Mouse (Mus musculus) activated CD4-positive, CD25-positive, alpha-beta regulatory T cell, adult 9 weeks (primary cell): Measurements from ENCODE around the gene Six5. TPM values are rescaled to one million over a fixed set of nuclear protein-coding genes. Genes with fewer than 3 reads are reported as not detected.

Experiments used
- polyA plus RNA-seq: library from polyadenylated mRNA; unstranded; fragments of 100-300 nt; shearing (Covaris generic); gene quantifications from one replicate; pipeline ENCODE4 v1.2.1, GENCODE M21; 2017

Gene Six5
- 0.39 TPM for polyA plus RNA-seq

GRCm38 (mm10) chr7:19094471-19094825 is at the start of gene Six5:
Gene Six5 (plus strand): TSS chr7:19094594.

DNA sequence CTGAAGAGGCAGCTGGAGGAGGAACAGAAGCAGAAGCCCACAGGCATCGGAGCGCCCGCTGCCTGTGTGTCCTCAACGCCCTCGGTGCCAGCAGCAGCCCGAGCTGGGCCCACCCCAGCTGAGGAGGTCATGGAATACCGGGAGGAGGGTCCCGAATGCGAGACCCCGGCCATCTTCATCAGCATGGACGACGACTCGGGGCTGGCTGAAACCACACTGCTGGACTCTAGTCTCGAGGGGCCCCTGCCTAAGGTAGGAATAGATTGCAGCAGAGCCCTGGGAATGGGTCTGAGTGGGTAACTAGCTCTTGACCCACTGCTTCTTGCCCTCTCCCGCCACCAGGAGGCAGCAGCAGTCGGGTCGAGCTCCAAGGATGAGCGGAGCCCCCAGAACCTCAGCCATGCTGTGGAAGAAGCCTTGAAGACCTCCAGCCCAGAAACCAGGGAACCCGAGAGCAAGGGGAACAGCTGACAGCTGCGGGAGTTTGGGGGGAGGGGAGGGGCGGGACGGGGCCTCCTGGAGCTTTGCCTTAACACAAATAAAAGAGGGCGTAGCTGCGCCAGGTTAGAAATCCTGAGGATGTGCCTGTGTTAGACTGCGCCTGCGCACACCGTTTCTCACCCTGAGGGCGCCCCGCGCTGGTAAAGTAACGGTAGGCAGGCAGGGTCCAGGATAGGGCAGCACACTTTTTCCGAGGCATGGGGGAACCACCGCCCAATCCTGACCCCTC is 40.2 kb upstream of the Six5 start, which contains the start of gene Rsph6a:
Gene Rsph6a (plus strand): TSS at position 644 of the 730 bp plus-strand sequence.

GRCm38 (mm10) chr7:19075723-19076585 is 18.4 kb upstream of the Six5 start, which contains the start of gene Dmwd:
Gene Dmwd (plus strand): TSS chr7:19076227.

GRCm38 (mm10) chr7:19083701-19084100 is 10.7 kb upstream of the Six5 start, which contains the start of gene Dmpk:
Gene Dmpk (plus strand): TSS chr7:19083849.

GRCm38 (mm10) chr7:19118028-19118771 is 23.8 kb downstream of the Six5 start, which contains the start of gene Gm4969:
Gene Gm4969 (minus strand): TSS chr7:19118368.

GRCm38 (mm10) chr7:19119631-19120429 is 25.4 kb downstream of the Six5 start, which contains the start of gene Fbxo46:
Gene Fbxo46 (plus strand): TSS chr7:19119859.

Other genes with a start within 250 kb of the Six5 start
- gene Pglyrp1, start 223.3 kb upstream of the Six5 start, polyA plus RNA-seq = 257 TPM
- 36.3 TPM for gene Ccdc61, start 184.2 kb upstream of the Six5 start, polyA plus RNA-seq
- gene Nova2, start 168.7 kb upstream of the Six5 start, polyA plus RNA-seq = not detected
- gene Nanos2, start 107.2 kb upstream of the Six5 start, polyA plus RNA-seq = not detected
- gene Mypop, start 103.3 kb upstream of the Six5 start, polyA plus RNA-seq = 3.5 TPM
- gene Irf2bp1, start 90.5 kb upstream of the Six5 start, polyA plus RNA-seq = 4.6 TPM
- not detected for gene Foxa3, start 71.1 kb upstream of the Six5 start, polyA plus RNA-seq
- 23.2 TPM for gene Sympk, start 70.2 kb upstream of the Six5 start, polyA plus RNA-seq
- gene Rsph6a, start 39.9 kb upstream of the Six5 start, polyA plus RNA-seq = not detected
- gene Dmwd, start 18.4 kb upstream of the Six5 start, polyA plus RNA-seq = 0.22 TPM
- 1.0 TPM for gene Dmpk, start 10.7 kb upstream of the Six5 start, polyA plus RNA-seq
- not detected for gene Gm4969, start 23.8 kb downstream of the Six5 start, polyA plus RNA-seq
- gene Fbxo46, start 25.3 kb downstream of the Six5 start, polyA plus RNA-seq = 27.9 TPM
- 9.7 TPM for gene Qpctl, start 54.7 kb downstream of the Six5 start, polyA plus RNA-seq
- 51.3 TPM for gene Snrpd2, start 55.1 kb downstream of the Six5 start, polyA plus RNA-seq
- gene Gipr, start 71.5 kb downstream of the Six5 start, polyA plus RNA-seq = not detected
- gene Eml2, start 81.8 kb downstream of the Six5 start, polyA plus RNA-seq = 31.6 TPM
- 0.16 TPM for gene Gpr4, start 117.9 kb downstream of the Six5 start, polyA plus RNA-seq
- gene Opa3, start 133.7 kb downstream of the Six5 start, polyA plus RNA-seq = 25.4 TPM
- 333 TPM for gene Vasp, start 177.2 kb downstream of the Six5 start, polyA plus RNA-seq
- 2.8 TPM for gene Ppm1n, start 185.5 kb downstream of the Six5 start, polyA plus RNA-seq
- gene Rtn2, start 188.0 kb downstream of the Six5 start, polyA plus RNA-seq = not detected
- gene Fosb, start 215.5 kb downstream of the Six5 start, polyA plus RNA-seq = 0.78 TPM